Mouse (Mus musculus): ENCODE measurements around the gene Kmt2a. TPM values are rescaled to one million over a fixed set of nuclear protein-coding genes. Genes with fewer than 3 reads are reported as not detected.
A peak's percentile ranks its signal among the peaks of the same experiment; 100 is the strongest.
"Not testable (repeated sequence)": the region's sequence is repeated elsewhere in the genome, so short reads cannot be mapped to it uniquely, and the experiment has no call there.

The Kmt2a gene
- polyA plus RNA-seq, 1 experiment from 2014 or later = 14.1 TPM

- WGBS = 1% methylated on average over 75 of the region's 75 CpGs
- H3K4me1 ChIP-seq (ENCODE audit: control insufficient read depth, insufficient read depth, low read length) = peaks cover 14% of the 10 kb centered on the region
Measured at GRCm38 (mm10) chr9:44799102-44799957, 81.8 kb downstream of the Kmt2a start, which contains the start of gene Tmem25. TSS of gene Tmem25 (minus strand) at chr9:44799307.

GRCm38 (mm10) chr9:44798298-44798697 is 82.8 kb downstream of the Kmt2a start:
- whole genome bisulfite sequencing = 50% methylated on average over 7 of the region's 7 CpGs
- peak overlapping the region; percentile 81 for H3K9ac ChIP-seq (ENCODE audit: low read depth, low read length)
- peaks cover 14% of the 10 kb centered on the region for H3K4me1 ChIP-seq (ENCODE audit: control insufficient read depth, insufficient read depth, low read length)
- no peaks in the 10 kb centered on the region for H3K9me3 ChIP-seq (replicated peaks; ENCODE audit: control insufficient read depth, low read length, poor library complexity, severe bottlenecking)
- H3K27me3 ChIP-seq (ENCODE audit: control insufficient read depth, insufficient read depth, low read depth, low read length) = peaks cover 2% of the 10 kb centered on the region; the same call in 1 of the 2 replicates
- no peak overlapping the region for H3K27ac ChIP-seq (ENCODE audit: low read length)
- no peak for ATAC-seq
- H3K4me2 ChIP-seq (ENCODE audit: low read length) = peak overlapping the region; percentile 95
- no peaks in the 10 kb centered on the region for H3K36me3 ChIP-seq (ENCODE audit: control insufficient read depth, insufficient read depth, low read length)
- H3K4me3 ChIP-seq (ENCODE audit: low read depth, low read length) = peak overlapping the region; percentile 69

More at GRCm38 (mm10) chr9:44799102-44799957, 81.8 kb downstream of the Kmt2a start, which contains the start of gene Tmem25:
- ATAC-seq = peak; percentile 98
- peak within 1 kb of the TSS; percentile 95 for H3K4me2 ChIP-seq (ENCODE audit: low read length)
- H3K27me3 ChIP-seq (ENCODE audit: control insufficient read depth, insufficient read depth, low read depth, low read length) = peaks cover 2% of the 10 kb centered on the region; the same call in 1 of the 2 replicates
- no peaks in the 10 kb centered on the region for H3K9me3 ChIP-seq (replicated peaks; ENCODE audit: control insufficient read depth, low read length, poor library complexity, severe bottlenecking)
- peak within 1 kb of the TSS; percentile 69 for H3K4me3 ChIP-seq (ENCODE audit: low read depth, low read length)
- no peaks in the 10 kb centered on the region for H3K36me3 ChIP-seq (ENCODE audit: control insufficient read depth, insufficient read depth, low read length)
- peak within 1 kb of the TSS; percentile 79 for H3K27ac ChIP-seq (ENCODE audit: low read length)
- peak within 1 kb of the TSS; percentile 81 for H3K9ac ChIP-seq (ENCODE audit: low read depth, low read length)

- no peak overlapping the region for H3K4me2 ChIP-seq (ENCODE audit: low read length)
- no peak overlapping the region for H3K9ac ChIP-seq (ENCODE audit: low read depth, low read length)
- no peaks in the 10 kb centered on the region; the same call in 1 of the 2 replicates for H3K4me1 ChIP-seq (ENCODE audit: control insufficient read depth, insufficient read depth, low read length)
- H3K36me3 ChIP-seq (ENCODE audit: control insufficient read depth, insufficient read depth, low read length) = peaks cover 30% of the 10 kb centered on the region
- no peak for ATAC-seq
- WGBS = 79% methylated on average over 9 of the region's 9 CpGs
- no peaks in the 10 kb centered on the region for H3K27me3 ChIP-seq (ENCODE audit: control insufficient read depth, insufficient read depth, low read depth, low read length)
- H3K4me3 ChIP-seq (ENCODE audit: low read depth, low read length) = no peak overlapping the region
- H3K9me3 ChIP-seq (replicated peaks; ENCODE audit: control insufficient read depth, low read length, poor library complexity, severe bottlenecking) = no peaks in the 10 kb centered on the region
- H3K27ac ChIP-seq (ENCODE audit: low read length) = no peak overlapping the region
Measured at GRCm38 (mm10) chr9:44792842-44793241, 88.3 kb downstream of the Kmt2a start.

GRCm38 (mm10) chr9:44772750-44773651 is 108.1 kb downstream of the Kmt2a start:
- Histone ChIP-seq H3K36me3 (ENCODE audit: control insufficient read depth, insufficient read depth, low read length) (peaks cover 7% of the 10 kb centered on the region; the same call in 1 of the 2 replicates), H3K4me2 (ENCODE audit: low read length) (peak overlapping the region; percentile 67), H3K4me1 (ENCODE audit: control insufficient read depth, insufficient read depth, low read length) (peaks cover 12% of the 10 kb centered on the region), H3K9me3 (replicated peaks; ENCODE audit: control insufficient read depth, low read length, poor library complexity, severe bottlenecking) (no peaks in the 10 kb centered on the region), H3K4me3 (ENCODE audit: low read depth, low read length) (peak overlapping the region; percentile 67), H3K9ac (ENCODE audit: low read depth, low read length) (peak overlapping the region; percentile 81), H3K27ac (ENCODE audit: low read length) (peak overlapping the region; percentile 89), H3K27me3 (ENCODE audit: control insufficient read depth, insufficient read depth, low read depth, low read length) (no peaks in the 10 kb centered on the region)
- under 1% methylated on average over 41 of the region's 41 CpGs for WGBS
- peak; percentile 99 for ATAC-seq

GRCm38 (mm10) chr9:44772392-44772749 is 108.7 kb downstream of the Kmt2a start:
- H3K27ac ChIP-seq (ENCODE audit: low read length) = peak overlapping the region; percentile 48
- H3K4me1 ChIP-seq (ENCODE audit: control insufficient read depth, insufficient read depth, low read length) = peaks cover 12% of the 10 kb centered on the region
- H3K27me3 ChIP-seq (ENCODE audit: control insufficient read depth, insufficient read depth, low read depth, low read length) = no peaks in the 10 kb centered on the region
- WGBS = 21% methylated on average over 5 of the region's 5 CpGs
- no peak for ATAC-seq
- no peaks in the 10 kb centered on the region for H3K9me3 ChIP-seq (replicated peaks; ENCODE audit: control insufficient read depth, low read length, poor library complexity, severe bottlenecking)
- no peak overlapping the region for H3K4me2 ChIP-seq (ENCODE audit: low read length)
- 0 out of 2 replicates have a peak, but pooled peaks cover 6% of the 10 kb centered on the region for H3K36me3 ChIP-seq (ENCODE audit: control insufficient read depth, insufficient read depth, low read length)
- peak overlapping the region; percentile 67; the same call in 1 of the 2 replicates for H3K4me3 ChIP-seq (ENCODE audit: low read depth, low read length)
- no peak overlapping the region for H3K9ac ChIP-seq (ENCODE audit: low read depth, low read length)

GRCm38 (mm10) chr9:44771376-44771775 is 109.7 kb downstream of the Kmt2a start:
- Histone ChIP-seq H3K4me2 (ENCODE audit: low read length) (no peak overlapping the region), H3K27me3 (ENCODE audit: control insufficient read depth, insufficient read depth, low read depth, low read length) (no peaks in the 10 kb centered on the region), H3K27ac (ENCODE audit: low read length) (no peak overlapping the region), H3K9ac (ENCODE audit: low read depth, low read length) (no peak overlapping the region), H3K4me1 (ENCODE audit: control insufficient read depth, insufficient read depth, low read length) (peaks cover 15% of the 10 kb centered on the region), H3K36me3 (ENCODE audit: control insufficient read depth, insufficient read depth, low read length) (0 out of 2 replicates have a peak, but pooled peaks cover 6% of the 10 kb centered on the region), H3K9me3 (replicated peaks; ENCODE audit: control insufficient read depth, low read length, poor library complexity, severe bottlenecking) (no peaks in the 10 kb centered on the region), H3K4me3 (ENCODE audit: low read depth, low read length) (no peak overlapping the region)
- no peak for ATAC-seq
- 93% methylated on average over 5 of the region's 5 CpGs for WGBS

GRCm38 (mm10) chr9:44768029-44768394 is 113.1 kb downstream of the Kmt2a start:
- not testable (repeated sequence) for H3K9ac ChIP-seq (ENCODE audit: low read depth, low read length); H3K27me3 ChIP-seq (ENCODE audit: control insufficient read depth, insufficient read depth, low read depth, low read length); ATAC-seq; H3K36me3 ChIP-seq (ENCODE audit: control insufficient read depth, insufficient read depth, low read length); H3K9me3 ChIP-seq (replicated peaks; ENCODE audit: control insufficient read depth, low read length, poor library complexity, severe bottlenecking)
- Histone ChIP-seq H3K4me1 (ENCODE audit: control insufficient read depth, insufficient read depth, low read length) (peaks cover 22% of the 10 kb centered on the region), H3K27ac (ENCODE audit: low read length) (peak overlapping the region; percentile 61; the same call in 1 of the 2 replicates), H3K4me2 (ENCODE audit: low read length) (peak overlapping the region; percentile 82), H3K4me3 (ENCODE audit: low read depth, low read length) (peak overlapping the region; percentile 93)
- 42% methylated on average over 7 of the region's 9 CpGs for WGBS

GRCm38 (mm10) chr9:44767101-44768028 is 113.7 kb downstream of the Kmt2a start, which contains the start of the genes Arcn1 and Ift46:
TSS of gene Arcn1 (minus strand) at chr9:44767845.
TSS of gene Ift46 (plus strand) at chr9:44767908.
- H3K9ac ChIP-seq (ENCODE audit: low read depth, low read length) = peak within 1 kb of the TSS; percentile 94
- peaks cover 22% of the 10 kb centered on the region for H3K4me1 ChIP-seq (ENCODE audit: control insufficient read depth, insufficient read depth, low read length)
- WGBS = under 1% methylated on average over 81 of the region's 82 CpGs
- peak; percentile 94 for ATAC-seq
- H3K27ac ChIP-seq (ENCODE audit: low read length) = peak within 1 kb of the TSS; percentile 95
- no peaks in the 10 kb centered on the region for H3K9me3 ChIP-seq (replicated peaks; ENCODE audit: control insufficient read depth, low read length, poor library complexity, severe bottlenecking)
- no peaks in the 10 kb centered on the region for H3K36me3 ChIP-seq (ENCODE audit: control insufficient read depth, insufficient read depth, low read length)
- peak within 1 kb of the TSS; percentile 93 for H3K4me3 ChIP-seq (ENCODE audit: low read depth, low read length)
- H3K4me2 ChIP-seq (ENCODE audit: low read length) = peak within 1 kb of the TSS; percentile 82
- no peaks in the 10 kb centered on the region for H3K27me3 ChIP-seq (ENCODE audit: control insufficient read depth, insufficient read depth, low read depth, low read length)
